Mouse (Mus musculus): ENCODE results near the gene Tvp23a. TPM values are rescaled to one million over a fixed set of nuclear protein-coding genes. Genes with fewer than 3 reads are reported as not detected.
A peak's percentile ranks its signal among the peaks of the same experiment; 100 is the strongest.

The Tvp23a gene
- polyA plus RNA-seq, 1 experiment from 2014 or later: 22.7 TPM

- DNase-seq (ENCODE audit: low spot score): peak; percentile 67
- H3K9me3 ChIP-seq (replicated peaks): no peaks in the 10 kb centered on the region
- no peaks in the 10 kb centered on the region for H3K36me3 ChIP-seq
- WGBS: 28% methylated on average over 13 of the region's 13 CpGs
- peak overlapping the region; percentile 36 for H3K4me3 ChIP-seq
- peak overlapping the region; percentile 54 for H3K27ac ChIP-seq
- H3K4me1 ChIP-seq: peaks cover 30% of the 10 kb centered on the region
- 0 out of 2 replicates have a peak, but pooled peaks cover 4% of the 10 kb centered on the region for H3K27me3 ChIP-seq (ENCODE audit: low read depth, poor library complexity, severe bottlenecking)
These were observed 72.7 kb downstream of the Tvp23a start for GRCm38 (mm10) chr16:10374254-10375011.

- DNase-seq (ENCODE audit: low spot score): no peak
- Histone ChIP-seq H3K36me3 (no peaks in the 10 kb centered on the region), H3K9me3 (replicated peaks) (no peaks in the 10 kb centered on the region), H3K4me1 (peaks cover 35% of the 10 kb centered on the region), H3K27ac (no peak overlapping the region), H3K27me3 (ENCODE audit: low read depth, poor library complexity, severe bottlenecking) (no peaks in the 10 kb centered on the region), H3K4me3 (no peak overlapping the region)
- 76% methylated on average over 4 of the region's 4 CpGs for WGBS
These were observed 74.8 kb downstream of the Tvp23a start for GRCm38 (mm10) chr16:10372372-10372771.

Other genes with a start within 250 kb of the Tvp23a start
- gene Emp2, start 133.4 kb downstream of the Tvp23a start, polyA plus RNA-seq (2016; fragmentation: Nextera tagmentation; extraction: Ambion mirVana): 2.4 and 4.2 TPM in 2 replicates
- gene Tekt5, start 51.9 kb downstream of the Tvp23a start, polyA plus RNA-seq (2016; fragmentation: Nextera tagmentation; extraction: Ambion mirVana): not detected in 2 replicates
- gene Nubp1, start 35.4 kb downstream of the Tvp23a start, polyA plus RNA-seq (2016; fragmentation: Nextera tagmentation; extraction: Ambion mirVana): 92.0 and 94.8 TPM in 2 replicates
- gene Ciita, start 32.7 kb upstream of the Tvp23a start, polyA plus RNA-seq (2016; fragmentation: Nextera tagmentation; extraction: Ambion mirVana): 0.09 and 0.19 TPM in 2 replicates
- gene Dexi, start 95.7 kb upstream of the Tvp23a start, polyA plus RNA-seq (2016; fragmentation: Nextera tagmentation; extraction: Ambion mirVana): 17.4 and 20.5 TPM in 2 replicates
- gene Clec16a, start 98.0 kb upstream of the Tvp23a start, polyA plus RNA-seq (2016; fragmentation: Nextera tagmentation; extraction: Ambion mirVana): 26.8 and 27.0 TPM in 2 replicates